ENCODE assay signal across 8 mouse cellular contexts in the genomic region with DNA sequence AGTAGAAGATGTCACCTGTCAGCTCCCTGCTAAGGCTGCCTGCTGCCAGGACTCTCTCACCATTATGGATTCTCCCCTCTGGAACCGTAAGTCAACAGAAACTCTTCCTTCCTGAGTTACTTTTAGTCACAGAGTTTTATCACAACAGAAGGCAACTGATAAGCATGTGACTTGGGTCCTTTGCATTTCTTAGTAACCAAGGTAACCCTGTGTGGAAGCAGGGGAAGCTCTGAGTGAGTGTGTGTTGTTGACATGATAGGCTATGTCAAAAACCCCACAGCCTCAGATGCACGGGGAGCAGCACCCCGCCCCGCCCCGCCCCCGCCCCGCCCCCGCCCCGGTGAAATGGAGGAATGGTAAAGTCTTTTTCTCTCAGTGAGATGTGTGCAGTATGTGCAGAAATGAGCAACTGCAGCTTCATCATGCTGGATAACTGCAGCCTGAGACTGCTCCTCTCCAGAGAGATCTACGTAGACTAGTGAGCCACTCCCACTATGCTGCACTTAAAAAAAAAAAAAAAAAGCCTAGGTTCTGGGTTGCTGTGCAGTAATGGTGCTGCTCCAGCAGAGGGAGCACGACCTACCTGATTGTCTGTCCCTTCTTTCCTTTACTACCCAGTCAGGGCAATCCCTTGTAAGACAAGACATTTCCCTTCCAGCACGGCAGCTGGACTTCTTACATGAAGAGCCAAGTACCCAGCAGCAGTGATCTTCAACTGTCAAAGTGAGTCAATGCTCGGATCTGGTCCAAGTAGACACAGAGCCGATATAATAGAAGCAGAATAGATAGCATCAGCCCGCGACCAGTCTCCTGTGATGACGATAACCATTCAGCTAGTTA.
DNase-seq lines count a peak whose midpoint lies in the region; ATAC-seq lines count a peak whose summit lies in the region.

No protein-coding gene starts in this region.

- H3K4me2 ChIP-seq in intestine, embryonic 16.5 days (ENCODE audit: low read depth, low read length), result peak overlapping the region; percentile 37; the same call in 1 of the 2 replicates
- peak overlapping the region; percentile 51 for H3K4me2 ChIP-seq in limb, embryonic 12.5 days
- H3K4me2 ChIP-seq in midbrain, embryonic 14.5 days (ENCODE audit: low read length), result peak overlapping the region; percentile 42

- ATAC-seq in intestine, embryonic 16.5 days, result peak; percentile 79
- ATAC-seq in limb, embryonic 12.5 days (ENCODE audit: insufficient number of reproducible peaks, insufficient read depth, low FRiP score, low TSS enrichment, low read depth), result peak; percentile 63; the same call in 1 of the 2 replicates
- ATAC-seq in midbrain, embryonic 14.5 days (ENCODE audit: low FRiP score, low TSS enrichment), result peak; percentile 71; the same call in 1 of the 2 replicates

- peak; percentile 49 to 71 for DNase-seq in left cerebral cortex, adult 18-20 months (ENCODE audit: low spot score in 2 of 2)
- no peak for DNase-seq in left cerebral cortex, adult 11 months (ENCODE audit: low spot score)
- DNase-seq in cerebellum, adult 8-10 months, result peak; percentile 59
- DNase-seq in forelimb bud, embryonic 11.5 days (ENCODE audit: low read depth, low spot score), result peak; percentile 73
- DNase-seq in midbrain, embryonic 14.5 days, result peak; percentile 79
- peak; percentile 37 to 79 for DNase-seq in spleen, postnatal 4 days (ENCODE audit: low spot score in 2 of 2)

- no peaks in the 10 kb centered on the region for H3K9me3 ChIP-seq in intestine, embryonic 16.5 days (ENCODE audit: control insufficient read depth, low read length)
- no peaks in the 10 kb centered on the region for H3K9me3 ChIP-seq in limb, embryonic 12.5 days
- no peaks in the 10 kb centered on the region for H3K9me3 ChIP-seq in midbrain, embryonic 14.5 days (ENCODE audit: control insufficient read depth, low read length)

- no peaks in the 10 kb centered on the region for H3K36me3 ChIP-seq in intestine, embryonic 16.5 days (ENCODE audit: control insufficient read depth, insufficient read depth, low read length)
- H3K36me3 ChIP-seq in limb, embryonic 12.5 days, result no peaks in the 10 kb centered on the region
- H3K36me3 ChIP-seq in midbrain, embryonic 14.5 days (ENCODE audit: control insufficient read depth, insufficient read depth, low read length), result no peaks in the 10 kb centered on the region

- peak overlapping the region; percentile 27 for H3K4me3 ChIP-seq in intestine, embryonic 16.5 days (ENCODE audit: low read length)
- peak overlapping the region; percentile 31 for H3K4me3 ChIP-seq in limb, embryonic 12.5 days (replicated peaks)
- 0 out of 2 replicates have a peak overlapping the region, but pooled peaks have one; percentile 12 for H3K4me3 ChIP-seq in midbrain, embryonic 14.5 days (replicated peaks; ENCODE audit: low read depth, low read length)

- no peak overlapping the region for H3K27ac ChIP-seq in intestine, embryonic 16.5 days (ENCODE audit: low read length)
- H3K27ac ChIP-seq in limb, embryonic 12.5 days, result no peak overlapping the region
- H3K27ac ChIP-seq in midbrain, embryonic 14.5 days (replicated peaks; ENCODE audit: low read depth, low read length), result no peak overlapping the region

- 30% methylated on average over 17 of the region's 17 CpGs for WGBS in intestine, embryonic 16.5 days
- 46% methylated on average over 17 of the region's 17 CpGs for WGBS in limb, embryonic 12.5 days
- 43% methylated on average over 17 of the region's 17 CpGs for WGBS in midbrain, embryonic 14.5 days

- H3K4me1 ChIP-seq in intestine, embryonic 16.5 days (ENCODE audit: control insufficient read depth, insufficient read depth, low read length), result 0 out of 2 replicates have a peak, but pooled peaks cover 2% of the 10 kb centered on the region
- peaks cover 4% of the 10 kb centered on the region; the same call in 1 of the 2 replicates for H3K4me1 ChIP-seq in limb, embryonic 12.5 days (replicated peaks)
- no peaks in the 10 kb centered on the region for H3K4me1 ChIP-seq in midbrain, embryonic 14.5 days (ENCODE audit: control insufficient read depth, insufficient read depth, low read length)

- H3K9ac ChIP-seq in intestine, embryonic 16.5 days (ENCODE audit: low read depth, low read length), result no peak overlapping the region
- H3K9ac ChIP-seq in limb, embryonic 12.5 days (replicated peaks), result no peak overlapping the region
- H3K9ac ChIP-seq in midbrain, embryonic 14.5 days (replicated peaks; ENCODE audit: low read length), result no peak overlapping the region; the same call in 1 of the 2 replicates

- no peaks in the 10 kb centered on the region for H3K27me3 ChIP-seq in intestine, embryonic 16.5 days (replicated peaks; ENCODE audit: control insufficient read depth, insufficient read depth, low read length)
- no peaks in the 10 kb centered on the region for H3K27me3 ChIP-seq in limb, embryonic 12.5 days
- no peaks in the 10 kb centered on the region for H3K27me3 ChIP-seq in midbrain, embryonic 14.5 days (ENCODE audit: control insufficient read depth, insufficient read depth, low read length)
